Mouse (Mus musculus): ENCODE results near the gene Piga. TPM values are rescaled to one million over a fixed set of nuclear protein-coding genes. Genes with fewer than 3 reads are reported as not detected.

Piga gene
- total and polyA plus RNA-seq, 3 experiments, result 9.2 to 17.8 (median 14.7) TPM

DNA sequence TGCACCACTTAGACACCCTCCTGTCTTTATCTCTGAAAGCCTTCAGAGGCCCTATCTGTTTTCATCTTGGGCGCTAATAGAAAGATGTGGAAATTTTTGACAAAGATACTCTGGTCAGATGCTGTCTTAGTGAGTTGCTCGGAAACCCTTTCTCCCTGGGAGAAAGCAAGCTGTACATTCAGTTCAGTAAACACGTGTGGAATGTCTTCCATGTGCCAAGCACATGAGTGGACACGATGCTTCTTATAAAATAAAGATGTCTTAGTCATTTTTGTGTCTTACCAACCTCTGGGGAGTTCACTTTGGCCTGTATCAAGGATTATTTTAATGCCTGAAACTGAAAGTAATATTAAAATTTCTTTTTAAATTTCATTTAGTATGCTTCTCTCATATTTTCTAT is 39.9 kb upstream of the Piga start:
- Histone ChIP-seq H3K4me2 (ENCODE audit: insufficient read depth, low read depth, poor library complexity, severe bottlenecking) (no peak overlapping the region), H3K36me3 (replicated peaks in 1 of 2; ENCODE audit: control insufficient read depth in 1 of 2, insufficient read depth in 1 of 2, low read length in 1 of 2) (no peaks in the 10 kb centered on the region), H3K27ac (ENCODE audit: insufficient read depth, low read depth) (no peak overlapping the region), H3K79me2 (replicated peaks; ENCODE audit: control insufficient read depth, extremely low read depth, insufficient read depth, poor library complexity, severe bottlenecking) (no peaks in the 10 kb centered on the region), H3K4me3 (replicated peaks in 1 of 3; ENCODE audit: low read depth in 2 of 3, low read length in 2 of 3, poor library complexity in 1 of 3) (no peak overlapping the region), H3K9ac (ENCODE audit: insufficient read depth, low read depth) (no peak overlapping the region), H3K27me3 (replicated peaks) (no peaks in the 10 kb centered on the region), H3K4me1 (ENCODE audit: control insufficient read depth in 1 of 2, insufficient read depth in 2 of 2) (no peaks in the 10 kb centered on the region), H3K9me3 (replicated peaks; ENCODE audit: low read length) (no peaks in the 10 kb centered on the region)
- no peak for DNase-seq (ENCODE audit: extremely low read depth)
- in situ Hi-C loops (cut with MboI; ENCODE audit: low pct_ligation_motif_present, low pct_unique_long_range_greater_than_20kb, low sequenced_read_pairs), result no loop called here
- TF ChIP-seq E2F4 (IDR thresholded peaks at IDR 0.05; ENCODE audit: insufficient replicate concordance, low read depth, low read length) (no peak), IRF4 (IDR thresholded peaks at IDR 0.05; ENCODE audit: low read depth, low read length) (no peak), MAZ (IDR thresholded peaks at IDR 0.05; ENCODE audit: low read depth, low read length) (no peak), ZNF384 (IDR thresholded peaks at IDR 0.05; ENCODE audit: low read depth, low read length) (no peak), SIN3A (IDR thresholded peaks at IDR 0.05; ENCODE audit: low read length) (no peak), UBTF (IDR thresholded peaks at IDR 0.05; ENCODE audit: low read depth, low read length) (no peak), CTCF (conservative IDR thresholded peaks at IDR 0.05 in 1 of 2, IDR thresholded peaks at IDR 0.05 in 1 of 2; ENCODE audit: low read depth in 2 of 2, low read length in 2 of 2) (no peak), POLR2A (IDR thresholded peaks at IDR 0.05; ENCODE audit: low read depth, low read length) (no peak), GABPA (IDR thresholded peaks at IDR 0.05; ENCODE audit: insufficient replicate concordance, low read depth, low read length) (no peak), NRF1 (IDR thresholded peaks at IDR 0.05; ENCODE audit: low read depth, low read length) (no peak), JUND (conservative IDR thresholded peaks at IDR 0.05; ENCODE audit: low read depth, low read length) (no peak), ETS1 (conservative IDR thresholded peaks at IDR 0.05; ENCODE audit: low read depth, low read length) (no peak), MXI1 (IDR thresholded peaks at IDR 0.05; ENCODE audit: low read depth, low read length) (no peak), USF2 (conservative IDR thresholded peaks at IDR 0.05; ENCODE audit: low read depth, low read length) (no peak), ZC3H11A (IDR thresholded peaks at IDR 0.05; ENCODE audit: low read depth, low read length) (no peak)
- dilution Hi-C loops (cut with MboI; ENCODE audit: extremely low pct_ligation_motif_present, extremely low pct_unique_long_range_greater_than_20kb, low sequenced_read_pairs), result no loop called here

DNA sequence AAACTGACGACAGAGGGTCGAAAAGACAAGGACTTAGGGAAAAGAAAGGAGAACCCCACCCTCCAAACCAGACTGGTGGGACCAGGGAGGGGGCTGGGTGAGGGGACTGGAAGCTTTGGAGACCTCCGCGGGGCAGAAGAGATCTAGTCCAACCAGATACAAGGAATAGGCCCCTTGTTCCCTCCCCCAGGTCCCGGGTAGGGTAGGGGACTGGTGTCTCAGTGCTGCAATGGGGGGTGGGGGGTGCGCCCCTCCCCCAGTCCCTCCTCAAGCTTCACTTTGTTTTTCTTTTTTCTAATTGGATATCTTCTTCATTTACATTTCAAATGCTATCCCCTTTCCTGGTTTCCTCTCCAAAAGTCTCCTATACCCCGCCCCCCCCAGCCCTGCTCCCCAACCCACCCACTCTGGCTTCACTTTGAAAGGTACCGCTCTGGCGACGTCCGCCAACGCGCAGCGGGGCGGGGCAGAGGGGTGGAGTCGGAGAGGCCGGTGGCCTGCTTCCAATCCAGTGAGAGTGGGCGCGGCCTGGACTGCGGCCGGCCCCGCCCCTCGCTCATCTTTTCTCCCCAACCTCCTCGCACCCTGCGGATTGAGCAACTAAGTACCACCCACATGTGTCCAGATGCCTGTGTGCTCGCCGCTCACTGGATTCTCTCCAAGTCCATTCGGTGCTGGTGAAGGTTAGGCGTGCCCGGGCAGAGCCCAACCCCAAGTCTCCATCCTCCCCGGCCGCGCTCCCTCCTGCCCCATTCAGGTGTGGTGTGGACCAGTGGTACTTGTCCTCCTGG is 37.8 kb upstream of the Piga start:
- Histone ChIP-seq H3K27ac (ENCODE audit: insufficient read depth, low read depth) (no peak overlapping the region), H3K79me2 (replicated peaks; ENCODE audit: control insufficient read depth, extremely low read depth, insufficient read depth, poor library complexity, severe bottlenecking) (no peaks in the 10 kb centered on the region), H3K36me3 (replicated peaks in 1 of 2; ENCODE audit: control insufficient read depth in 1 of 2, insufficient read depth in 1 of 2, low read length in 1 of 2) (no peaks in the 10 kb centered on the region), H3K4me1 (ENCODE audit: control insufficient read depth in 1 of 2, insufficient read depth in 2 of 2) (no peaks in the 10 kb centered on the region), H3K27me3 (replicated peaks) (no peaks in the 10 kb centered on the region), H3K9ac (ENCODE audit: insufficient read depth, low read depth) (peak overlapping the region; percentile 27; the same call in 1 of the 2 replicates), H3K4me3 (replicated peaks in 1 of 3; ENCODE audit: low read depth in 2 of 3, low read length in 2 of 3, poor library complexity in 1 of 3) (peak overlapping the region in 2 of 3 experiments; percentile 39 to 53), H3K9me3 (replicated peaks; ENCODE audit: low read length) (no peaks in the 10 kb centered on the region), H3K4me2 (ENCODE audit: insufficient read depth, low read depth, poor library complexity, severe bottlenecking) (peak overlapping the region; percentile 83)
- in situ Hi-C loops (cut with MboI; ENCODE audit: low pct_ligation_motif_present, low pct_unique_long_range_greater_than_20kb, low sequenced_read_pairs) (no loop called here), dilution Hi-C loops (cut with MboI; ENCODE audit: extremely low pct_ligation_motif_present, extremely low pct_unique_long_range_greater_than_20kb, low sequenced_read_pairs) (no loop called here)
- TF ChIP-seq POLR2A (IDR thresholded peaks at IDR 0.05; ENCODE audit: low read depth, low read length) (0 out of 2 replicates have a peak, but pooled peaks have one; percentile 21), SMC3 (IDR thresholded peaks at IDR 0.05; ENCODE audit: low read depth, low read length) (no peak), EP300 (IDR thresholded peaks at IDR 0.05; ENCODE audit: low read length) (no peak), IRF4 (IDR thresholded peaks at IDR 0.05; ENCODE audit: low read depth, low read length) (no peak), ZKSCAN1 (IDR thresholded peaks at IDR 0.05; ENCODE audit: borderline replicate concordance, low read depth, low read length) (no peak), MXI1 (IDR thresholded peaks at IDR 0.05; ENCODE audit: low read depth, low read length) (no peak), ZMIZ1 (IDR thresholded peaks at IDR 0.05; ENCODE audit: low read depth, low read length) (no peak), MEF2A (IDR thresholded peaks at IDR 0.05; ENCODE audit: borderline replicate concordance, low read depth, low read length) (no peak), GABPA (IDR thresholded peaks at IDR 0.05; ENCODE audit: insufficient replicate concordance, low read depth, low read length) (no peak), TCF12 (IDR thresholded peaks at IDR 0.05; ENCODE audit: low read depth, low read length) (0 out of 2 replicates have a peak, but pooled peaks have one; percentile 13), MAZ (IDR thresholded peaks at IDR 0.05; ENCODE audit: low read depth, low read length) (no peak), PAX5 (IDR thresholded peaks at IDR 0.05; ENCODE audit: low read length) (no peak), CHD1 (IDR thresholded peaks at IDR 0.05; ENCODE audit: low read depth, low read length) (no peak), POLR2AphosphoS2 (IDR thresholded peaks at IDR 0.05; ENCODE audit: low read depth, low read length) (no peak), TBP (conservative IDR thresholded peaks at IDR 0.05; ENCODE audit: low read depth, low read length) (no peak)
- DNase-seq (ENCODE audit: extremely low read depth), result peak; percentile 71

Measured in CH12.LX (cell line).